Mouse (Mus musculus): ENCODE results near the gene Get4. TPM values are rescaled to one million over a fixed set of nuclear protein-coding genes. Genes with fewer than 3 reads are reported as not detected.

The Get4 gene
- total and polyA plus RNA-seq, 3 experiments, result 91.4 to 140 (median 96.4) TPM

GRCm38 (mm10) chr5:139277287-139277686, 25.2 kb downstream of the Get4 start (continued):
- TF ChIP-seq ZKSCAN1 (IDR thresholded peaks at IDR 0.05; ENCODE audit: borderline replicate concordance, low read depth, low read length), result no peak

- dilution Hi-C loops (cut with MboI; ENCODE audit: extremely low pct_ligation_motif_present, extremely low pct_unique_long_range_greater_than_20kb, low sequenced_read_pairs), result no loop called here
- H3K36me3 ChIP-seq (replicated peaks in 1 of 2; ENCODE audit: control insufficient read depth in 1 of 2, insufficient read depth in 1 of 2, low read length in 1 of 2), result peaks cover 50 to 85% of the 10 kb centered on the region in 2 experiments
- DNase-seq (ENCODE audit: extremely low read depth), result no peak
- H3K9me3 ChIP-seq (replicated peaks; ENCODE audit: low read length), result peaks cover 8% of the 10 kb centered on the region
- no peaks in the 10 kb centered on the region for H3K27me3 ChIP-seq (replicated peaks)
- H3K4me2 ChIP-seq (ENCODE audit: insufficient read depth, low read depth, poor library complexity, severe bottlenecking), result no peak overlapping the region
- H3K4me3 ChIP-seq (replicated peaks in 1 of 3; ENCODE audit: low read depth in 2 of 3, low read length in 2 of 3, poor library complexity in 1 of 3), result no peak overlapping the region
- H3K4me1 ChIP-seq (ENCODE audit: control insufficient read depth in 1 of 2, insufficient read depth in 2 of 2), result peaks cover 41 to 51% of the 10 kb centered on the region in 2 experiments
- no peaks in the 10 kb centered on the region for H3K79me2 ChIP-seq (replicated peaks; ENCODE audit: control insufficient read depth, extremely low read depth, insufficient read depth, poor library complexity, severe bottlenecking)
- TF ChIP-seq GABPA (IDR thresholded peaks at IDR 0.05; ENCODE audit: insufficient replicate concordance, low read depth, low read length) (no peak), POLR2A (IDR thresholded peaks at IDR 0.05; ENCODE audit: low read depth, low read length) (no peak), JUND (conservative IDR thresholded peaks at IDR 0.05; ENCODE audit: low read depth, low read length) (no peak), RAD21 (IDR thresholded peaks at IDR 0.05; ENCODE audit: low read depth, low read length) (no peak), BHLHE40 (IDR thresholded peaks at IDR 0.05; ENCODE audit: low read depth, low read length) (no peak), TBP (conservative IDR thresholded peaks at IDR 0.05; ENCODE audit: low read depth, low read length) (no peak), ZKSCAN1 (IDR thresholded peaks at IDR 0.05; ENCODE audit: borderline replicate concordance, low read depth, low read length) (no peak), ELF1 (IDR thresholded peaks at IDR 0.05; ENCODE audit: low read depth, low read length) (no peak), SIN3A (IDR thresholded peaks at IDR 0.05; ENCODE audit: low read length) (no peak), IRF4 (IDR thresholded peaks at IDR 0.05; ENCODE audit: low read depth, low read length) (no peak), RCOR1 (conservative IDR thresholded peaks at IDR 0.05; ENCODE audit: low read depth, low read length) (no peak), KAT2A (IDR thresholded peaks at IDR 0.05; ENCODE audit: insufficient replicate concordance, low read length) (no peak), E2F4 (IDR thresholded peaks at IDR 0.05; ENCODE audit: insufficient replicate concordance, low read depth, low read length) (no peak), JUN (IDR thresholded peaks at IDR 0.05; ENCODE audit: insufficient read depth, low read depth, low read length) (no peak)
- H3K27ac ChIP-seq (ENCODE audit: insufficient read depth, low read depth), result no peak overlapping the region
- no peak overlapping the region for H3K9ac ChIP-seq (ENCODE audit: insufficient read depth, low read depth)
- in situ Hi-C loops (cut with MboI; ENCODE audit: low pct_ligation_motif_present, low pct_unique_long_range_greater_than_20kb, low sequenced_read_pairs), result loop anchor here (5.0 kb wide), 1 partner anchor 46 kb away; the partner anchor contains the start of gene Adap1
These were observed 29.4 kb downstream of the Get4 start for GRCm38 (mm10) chr5:139281373-139282112.

GRCm38 (mm10) chr5:139282191-139282590, 30.1 kb downstream of the Get4 start:
- Histone ChIP-seq H3K9ac (ENCODE audit: insufficient read depth, low read depth) (no peak overlapping the region), H3K4me1 (ENCODE audit: control insufficient read depth in 1 of 2, insufficient read depth in 2 of 2) (peaks cover 48 to 57% of the 10 kb centered on the region in 2 experiments), H3K36me3 (replicated peaks in 1 of 2; ENCODE audit: control insufficient read depth in 1 of 2, insufficient read depth in 1 of 2, low read length in 1 of 2) (peaks cover 47 to 84% of the 10 kb centered on the region in 2 experiments), H3K27me3 (replicated peaks) (no peaks in the 10 kb centered on the region), H3K79me2 (replicated peaks; ENCODE audit: control insufficient read depth, extremely low read depth, insufficient read depth, poor library complexity, severe bottlenecking) (no peaks in the 10 kb centered on the region), H3K9me3 (replicated peaks; ENCODE audit: low read length) (peaks cover 8% of the 10 kb centered on the region), H3K4me3 (replicated peaks in 1 of 3; ENCODE audit: low read depth in 2 of 3, low read length in 2 of 3, poor library complexity in 1 of 3) (no peak overlapping the region), H3K27ac (ENCODE audit: insufficient read depth, low read depth) (peak overlapping the region; percentile 74), H3K4me2 (ENCODE audit: insufficient read depth, low read depth, poor library complexity, severe bottlenecking) (no peak overlapping the region)
- peak; percentile 84 for DNase-seq (ENCODE audit: extremely low read depth)
- in situ Hi-C loops (cut with MboI; ENCODE audit: low pct_ligation_motif_present, low pct_unique_long_range_greater_than_20kb, low sequenced_read_pairs), result loop anchor here (5.0 kb wide), 1 partner anchor 45 kb away; the partner anchor contains the start of gene Adap1
- dilution Hi-C loops (cut with MboI; ENCODE audit: extremely low pct_ligation_motif_present, extremely low pct_unique_long_range_greater_than_20kb, low sequenced_read_pairs), result no loop called here
- TF ChIP-seq IRF4 (IDR thresholded peaks at IDR 0.05; ENCODE audit: low read depth, low read length) (peak; percentile 75; the same call in 1 of the 2 replicates), POLR2A (IDR thresholded peaks at IDR 0.05; ENCODE audit: low read depth, low read length) (peak; percentile 44; the same call in 1 of the 2 replicates), BHLHE40 (IDR thresholded peaks at IDR 0.05; ENCODE audit: low read depth, low read length) (0 out of 2 replicates have a peak, but pooled peaks have one; percentile 21), KAT2A (IDR thresholded peaks at IDR 0.05; ENCODE audit: insufficient replicate concordance, low read length) (no peak), JUND (conservative IDR thresholded peaks at IDR 0.05; ENCODE audit: low read depth, low read length) (no peak), POLR2AphosphoS2 (IDR thresholded peaks at IDR 0.05; ENCODE audit: low read depth, low read length) (no peak), ZC3H11A (IDR thresholded peaks at IDR 0.05; ENCODE audit: low read depth, low read length) (peak; percentile 97), CTCF (conservative IDR thresholded peaks at IDR 0.05 in 1 of 2, IDR thresholded peaks at IDR 0.05 in 1 of 2; ENCODE audit: low read depth in 2 of 2, low read length in 2 of 2) (peak; percentile 44 to 100), ELF1 (IDR thresholded peaks at IDR 0.05; ENCODE audit: low read depth, low read length) (no peak), CHD2 (IDR thresholded peaks at IDR 0.05; ENCODE audit: low read length) (no peak), MAX (IDR thresholded peaks at IDR 0.05; ENCODE audit: low read length) (peak; percentile 41; the same call in 1 of the 2 replicates), MEF2A (IDR thresholded peaks at IDR 0.05; ENCODE audit: borderline replicate concordance, low read depth, low read length) (peak; percentile 53; the same call in 1 of the 2 replicates), TCF12 (IDR thresholded peaks at IDR 0.05; ENCODE audit: low read depth, low read length) (peak; percentile 72), NELFE (IDR thresholded peaks at IDR 0.05; ENCODE audit: low read depth, low read length) (peak; percentile 70; the same call in 1 of the 2 replicates), MYC (IDR thresholded peaks at IDR 0.05; ENCODE audit: low read depth, low read length) (peak; percentile 61), SIN3A (IDR thresholded peaks at IDR 0.05; ENCODE audit: low read length) (0 out of 2 replicates have a peak, but pooled peaks have one; percentile 41), TBP (conservative IDR thresholded peaks at IDR 0.05; ENCODE audit: low read depth, low read length) (no peak), NRF1 (IDR thresholded peaks at IDR 0.05; ENCODE audit: low read depth, low read length) (0 out of 2 replicates have a peak, but pooled peaks have one; percentile 39), SMC3 (IDR thresholded peaks at IDR 0.05; ENCODE audit: low read depth, low read length) (peak; percentile 99), USF1 (IDR thresholded peaks at IDR 0.05; ENCODE audit: low read depth, low read length) (no peak)
